Mouse (Mus musculus): ENCODE results near the gene Tnpo1. TPM values are rescaled to one million over a fixed set of nuclear protein-coding genes. Genes with fewer than 3 reads are reported as not detected.

Gene Tnpo1
- 22.2 and 24.4 TPM in 2 replicates for polyA plus RNA-seq (2015; fragmentation: Nextera tagmentation; extraction: Ambion mirVana)

DNA sequence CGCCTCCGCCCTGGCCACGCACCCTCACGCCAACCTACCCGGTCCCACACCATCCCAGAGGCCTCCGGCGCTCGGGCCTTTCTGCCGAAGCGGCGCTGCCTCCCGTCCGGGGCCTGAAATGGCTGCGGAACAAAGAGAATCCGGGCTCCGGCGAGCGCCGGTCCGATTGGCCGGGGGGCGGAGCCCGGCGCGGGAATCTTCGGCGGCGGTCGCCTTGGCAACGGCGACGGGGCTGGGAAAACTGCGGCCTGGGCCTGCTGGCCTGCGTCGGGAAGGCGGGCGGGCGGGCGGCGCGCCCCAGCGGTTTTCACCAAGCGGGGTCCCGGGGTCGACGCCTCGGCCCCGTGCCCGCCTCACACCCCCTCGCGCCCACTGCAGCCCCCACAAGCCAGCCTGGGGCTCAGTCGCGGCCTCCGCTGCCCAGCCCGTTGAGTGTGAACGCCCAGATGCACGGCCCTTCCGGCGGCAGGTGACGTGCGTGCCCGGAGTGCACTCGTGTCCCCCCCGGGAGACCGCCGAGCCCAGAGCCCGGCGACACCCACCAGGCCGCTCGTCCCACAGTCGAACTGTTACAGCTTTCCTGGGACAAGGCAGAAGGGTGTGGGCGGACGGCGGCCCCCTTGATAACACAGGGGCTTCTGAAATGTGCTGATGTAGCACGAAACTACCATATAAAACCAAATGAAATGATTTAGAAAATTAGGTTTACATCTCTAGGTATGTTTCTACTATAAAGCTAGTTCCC is at the start of gene Tnpo1:
TSS of gene Tnpo1 (minus strand) at position 172 of the 745 bp plus-strand sequence.

DNA sequence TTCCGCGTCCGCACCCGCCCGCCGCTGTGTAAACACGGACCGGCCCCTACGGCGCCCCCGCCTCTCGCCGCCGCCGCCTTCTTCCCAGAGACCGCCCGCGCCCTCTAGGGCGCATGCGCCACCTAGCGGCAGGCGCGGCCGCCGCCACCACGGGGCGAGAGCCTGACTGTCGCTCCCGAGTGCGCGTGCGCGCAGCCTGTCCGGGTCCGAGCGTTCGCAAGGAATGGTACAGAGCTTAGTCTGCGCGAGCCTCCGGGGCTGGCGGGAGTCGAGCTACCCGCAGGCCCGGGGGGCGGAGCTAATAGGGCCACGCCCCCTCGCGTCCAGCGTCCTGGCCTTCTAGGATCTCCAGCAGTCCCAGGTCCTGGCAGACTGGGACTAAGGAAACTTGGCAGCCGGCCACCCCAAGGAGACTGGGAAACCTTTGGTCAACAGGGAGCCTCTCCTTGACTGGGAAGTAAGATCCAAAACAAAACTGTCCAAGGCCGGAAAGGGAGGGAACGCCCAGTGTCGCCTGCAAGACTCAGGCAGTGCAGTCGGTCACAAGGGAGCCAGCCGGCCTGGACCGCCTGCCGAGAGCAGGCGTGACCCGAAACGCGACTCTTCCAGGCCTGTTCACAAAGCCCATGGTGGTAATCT is 110.9 kb downstream of the Tnpo1 start, which contains the start of gene Fcho2:
TSS of gene Fcho2 (minus strand) at position 303 of the 639 bp plus-strand sequence.

Other genes starting within 250 kb of the Tnpo1 start
- gene Tmem171, start 231.6 kb downstream of the Tnpo1 start, polyA plus RNA-seq (2015; fragmentation: Nextera tagmentation; extraction: Ambion mirVana): 0.18 TPM in 2 replicates
- gene Fcho2, start 110.9 kb downstream of the Tnpo1 start, polyA plus RNA-seq (2015; fragmentation: Nextera tagmentation; extraction: Ambion mirVana): 18.9 and 23.1 TPM in 2 replicates
- gene 1700024P04Rik, start 58.2 kb upstream of the Tnpo1 start, polyA plus RNA-seq (2015; fragmentation: Nextera tagmentation; extraction: Ambion mirVana): not detected in 2 replicates

Measured in urinary bladder, postnatal 0 days (tissue).